Mouse (Mus musculus) CH12.LX (cell line): ENCODE measurements around the gene Zfp46. TPM values are rescaled to one million over a fixed set of nuclear protein-coding genes. Genes with fewer than 3 reads are reported as not detected.
A peak's percentile ranks its signal among the peaks of the same experiment; 100 is the strongest.

Experiments
- DNase-seq: peaks from one replicate; pipeline ENCODE4 v3.0.0-alpha.2; 2013; ENCODE audit errors: extremely low read depth
- H3K27ac ChIP-seq: 2 replicates; pipeline ENCODE4 v1.5.1; 2012; ENCODE audit warnings: low read depth, mild to moderate bottlenecking, control low read depth, moderate library complexity; ENCODE audit not compliant: insufficient read depth
- H3K27me3 ChIP-seq: replicated peaks from 2 replicates; pipeline ENCODE3; 2012; ENCODE audit warnings: inconsistent platforms
- H3K36me3 ChIP-seq, 2 experiments: replicated peaks in 1 of 2; 2 replicates each; pipeline versions ENCODE3 to v1.6.1; 2012; ENCODE audit warnings: inconsistent platforms in 1 of 2, low read length in 1 of 2, mild to moderate bottlenecking in 1 of 2, mixed read lengths in 1 of 2, moderate library complexity in 1 of 2; ENCODE audit not compliant: control insufficient read depth in 1 of 2, insufficient read depth in 1 of 2
- H3K4me1 ChIP-seq, 2 experiments: 2 replicates each; pipeline ENCODE4 v1.6.1; 2012; ENCODE audit warnings: inconsistent platforms in 1 of 2, moderate library complexity in 1 of 2; ENCODE audit not compliant: insufficient read depth in 2 of 2, control insufficient read depth in 1 of 2
- H3K4me2 ChIP-seq: 2 replicates; pipeline ENCODE4 v1.6.1; 2012; ENCODE audit warnings: low read depth, mild to moderate bottlenecking, control low read depth; ENCODE audit not compliant: poor library complexity, insufficient read depth, severe bottlenecking
- H3K4me3 ChIP-seq, 3 experiments: fragments of 150-350 bp in 1 of 3; sonication (generic) in 1 of 3; replicated peaks in 1 of 3; 2 replicates each; pipeline versions ENCODE3 to v1.5.1; 2011 to 2012; ENCODE audit warnings: low read depth in 2 of 3, low read length in 2 of 3, mild to moderate bottlenecking in 2 of 3, moderate library complexity in 2 of 3, control low read depth in 1 of 3, improper control_type of control experiment in 1 of 3, inconsistent platforms in 1 of 3, mixed read lengths in 1 of 3; ENCODE audit not compliant: poor library complexity in 1 of 3
- H3K79me2 ChIP-seq: replicated peaks from 2 replicates; pipeline ENCODE4 v1.6.1; 2012; ENCODE audit warnings: mild to moderate bottlenecking, moderate library complexity; ENCODE audit not compliant: control insufficient read depth, poor library complexity, insufficient read depth, severe bottlenecking; ENCODE audit errors: extremely low read depth
- H3K9ac ChIP-seq: 2 replicates; pipeline ENCODE4 v1.6.1; 2012; ENCODE audit warnings: low read depth, mild to moderate bottlenecking, control low read depth, moderate library complexity; ENCODE audit not compliant: insufficient read depth
- H3K9me3 ChIP-seq: replicated peaks from 2 replicates; pipeline ENCODE3; 2012; ENCODE audit warnings: low read length, inconsistent platforms, mixed read lengths
- CTCF ChIP-seq, 2 experiments: IDR thresholded peaks in 1 of 2; conservative IDR thresholded peaks in 1 of 2; 2 replicates each; pipeline ENCODE4 v1.5.1; 2011 to 2012; ENCODE audit warnings: low read depth in 2 of 2, low read length in 2 of 2, improper control_type of control experiment in 1 of 2, inconsistent platforms in 1 of 2, mild to moderate bottlenecking in 1 of 2, moderate library complexity in 1 of 2
- ELF1 ChIP-seq: IDR thresholded peaks from 2 replicates; pipeline ENCODE4 v1.6.1; 2014; ENCODE audit warnings: low read depth, mild to moderate bottlenecking, inconsistent platforms, low read length, improper control_type of control experiment
- HCFC1 ChIP-seq: IDR thresholded peaks from 2 replicates; pipeline ENCODE4 v1.6.1; 2012; ENCODE audit warnings: low read depth, mild to moderate bottlenecking, inconsistent platforms, low read length, improper control_type of control experiment
- IRF4 ChIP-seq: IDR thresholded peaks from 2 replicates; pipeline ENCODE4 v1.6.1; 2014; ENCODE audit warnings: low read depth, mild to moderate bottlenecking, inconsistent platforms, low read length, improper control_type of control experiment
- KAT2A ChIP-seq: IDR thresholded peaks from 2 replicates; pipeline ENCODE4 v1.6.1; 2012; ENCODE audit warnings: low read length, improper control_type of control experiment, inconsistent platforms; ENCODE audit not compliant: insufficient replicate concordance
- MAFK ChIP-seq: IDR thresholded peaks from 2 replicates; pipeline ENCODE4 v1.6.1; 2011; ENCODE audit warnings: low read length, improper control_type of control experiment; ENCODE audit not compliant: insufficient replicate concordance
- MAZ ChIP-seq: IDR thresholded peaks from 2 replicates; pipeline ENCODE4 v1.6.1; 2012; ENCODE audit warnings: low read depth, mild to moderate bottlenecking, inconsistent platforms, low read length, improper control_type of control experiment, moderate library complexity
- MYC ChIP-seq: IDR thresholded peaks from 2 replicates; pipeline ENCODE4 v1.6.1; 2011; ENCODE audit warnings: low read depth, mild to moderate bottlenecking, improper control_type of control experiment, low read length
- NELFE ChIP-seq: IDR thresholded peaks from 2 replicates; pipeline ENCODE4 v1.6.1; 2011; ENCODE audit warnings: low read depth, low read length, improper control_type of control experiment
- NRF1 ChIP-seq: IDR thresholded peaks from 2 replicates; pipeline ENCODE4 v1.6.1; 2014; ENCODE audit warnings: low read depth, mild to moderate bottlenecking, inconsistent platforms, low read length, improper control_type of control experiment, moderate library complexity
- PAX5 ChIP-seq: IDR thresholded peaks from 2 replicates; pipeline ENCODE4 v1.6.1; 2012; ENCODE audit warnings: low read length, inconsistent platforms, mixed read lengths
- POLR2A ChIP-seq: IDR thresholded peaks from 2 replicates; pipeline ENCODE4 v1.6.1; 2011; ENCODE audit warnings: low read depth, mild to moderate bottlenecking, improper control_type of control experiment, low read length
- RAD21 ChIP-seq: IDR thresholded peaks from 2 replicates; pipeline ENCODE4 v1.6.1; 2011; ENCODE audit warnings: low read depth, mild to moderate bottlenecking, low read length, improper control_type of control experiment, moderate library complexity
- RCOR1 ChIP-seq: conservative IDR thresholded peaks from 2 replicates; pipeline ENCODE4 v1.6.1; 2012; ENCODE audit warnings: low read depth, mild to moderate bottlenecking, inconsistent platforms, low read length, improper control_type of control experiment
- SIN3A ChIP-seq: IDR thresholded peaks from 2 replicates; pipeline ENCODE4 v1.6.1; 2012; ENCODE audit warnings: low read length, improper control_type of control experiment, inconsistent platforms
- SMC3 ChIP-seq: IDR thresholded peaks from 2 replicates; pipeline ENCODE4 v1.6.1; 2011; ENCODE audit warnings: low read depth, low read length, improper control_type of control experiment
- TCF12 ChIP-seq: IDR thresholded peaks from 2 replicates; pipeline ENCODE4 v1.6.1; 2014; ENCODE audit warnings: low read depth, mild to moderate bottlenecking, inconsistent platforms, low read length, improper control_type of control experiment
- USF1 ChIP-seq: IDR thresholded peaks from 2 replicates; pipeline ENCODE4 v1.6.1; 2014; ENCODE audit warnings: low read depth, mild to moderate bottlenecking, inconsistent platforms, low read length, improper control_type of control experiment
- ZKSCAN1 ChIP-seq: IDR thresholded peaks from 2 replicates; pipeline ENCODE4 v1.6.1; 2012; ENCODE audit warnings: low read depth, inconsistent platforms, low read length, improper control_type of control experiment, borderline replicate concordance
- ZMIZ1 ChIP-seq: IDR thresholded peaks from 2 replicates; pipeline ENCODE4 v1.6.1; 2012; ENCODE audit warnings: low read depth, mild to moderate bottlenecking, inconsistent platforms, low read length, improper control_type of control experiment
- ZNF384 ChIP-seq: IDR thresholded peaks from 2 replicates; pipeline ENCODE4 v1.6.1; 2012; ENCODE audit warnings: low read depth, low read length, improper control_type of control experiment, inconsistent platforms
- dilution Hi-C: fragments of 300-500 bp; cut with MboI; formaldehyde crosslinking; loops from 2 replicates; pipeline ENCODE4 v1.14.3; 2020; ENCODE audit warnings: low sequenced_read_pairs; ENCODE audit not compliant: extremely low pct_unique_long_range_greater_than_20kb, extremely low pct_ligation_motif_present
- in situ Hi-C: fragments of 300-500 bp; cut with MboI; formaldehyde crosslinking; loops from 3 replicates; pipeline ENCODE4 v1.14.3; 2019; ENCODE audit warnings: low sequenced_read_pairs, low pct_ligation_motif_present, low pct_unique_long_range_greater_than_20kb, mixed read lengths
- polyA plus RNA-seq: library from polyadenylated mRNA; unstranded; fragments of >175 nt; gene quantifications from 2 replicates; pipeline ENCODE4 v1.2.1, GENCODE M21; 2012; ENCODE audit warnings: low read depth; ENCODE audit not compliant: insufficient read length
- total RNA-seq, 2 experiments: library from RNA; depleted of rRNA; stranded (reverse); fragments of 300-350 nt in 1 of 2; fragments of >200 nt in 1 of 2; gene quantifications; 2 replicates each; pipeline ENCODE4 v1.2.3; 2012 to 2014

Zfp46 gene
- total and polyA plus RNA-seq, 3 experiments: 2.8 to 7.2 (median 4.1) TPM

DNA sequence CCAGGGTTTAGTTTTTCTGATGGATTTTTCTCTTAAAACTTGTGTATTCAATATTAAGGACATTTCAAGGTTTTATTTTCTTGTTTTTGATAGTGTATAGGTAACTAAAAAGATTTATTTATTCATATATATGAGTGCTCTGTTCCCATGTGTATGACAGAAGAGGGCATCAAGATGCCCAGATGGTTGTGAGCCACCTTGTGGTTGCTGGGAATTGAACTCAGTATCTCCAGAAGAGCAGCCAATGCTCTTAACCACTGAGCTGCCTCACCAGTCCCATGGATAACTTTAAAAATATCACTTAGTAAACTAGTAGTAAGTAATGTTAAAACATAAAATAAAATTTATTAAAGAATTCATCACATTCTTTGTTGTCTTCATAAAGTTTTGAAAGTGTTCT is 43.6 kb downstream of the Zfp46 start:
- Histone ChIP-seq H3K4me1 (no peaks in the 10 kb centered on the region), H3K79me2 (peaks cover 24% of the 10 kb centered on the region), H3K36me3 (peaks cover 29 to 82% of the 10 kb centered on the region in 2 experiments), H3K4me3 (no peak overlapping the region), H3K27ac (no peak overlapping the region), H3K9me3 (no peaks in the 10 kb centered on the region), H3K27me3 (no peaks in the 10 kb centered on the region), H3K4me2 (no peak overlapping the region), H3K9ac (no peak overlapping the region)
- dilution Hi-C loops: no loop called here
- no peak for DNase-seq
- in situ Hi-C loops: no loop called here
- TF ChIP-seq CTCF (conservative IDR thresholded peaks at IDR 0.05 in 1 of 2, IDR thresholded peaks at IDR 0.05 in 1 of 2; ENCODE audit: low read depth in 2 of 2, low read length in 2 of 2): peak in 1 of 2 experiments; percentile 35; a peak in 2 of 4 replicates
- TF ChIP-seq ZKSCAN1: no peak
- no peak for TF ChIP-seq KAT2A
- TF ChIP-seq SMC3: peak; percentile 25

DNA sequence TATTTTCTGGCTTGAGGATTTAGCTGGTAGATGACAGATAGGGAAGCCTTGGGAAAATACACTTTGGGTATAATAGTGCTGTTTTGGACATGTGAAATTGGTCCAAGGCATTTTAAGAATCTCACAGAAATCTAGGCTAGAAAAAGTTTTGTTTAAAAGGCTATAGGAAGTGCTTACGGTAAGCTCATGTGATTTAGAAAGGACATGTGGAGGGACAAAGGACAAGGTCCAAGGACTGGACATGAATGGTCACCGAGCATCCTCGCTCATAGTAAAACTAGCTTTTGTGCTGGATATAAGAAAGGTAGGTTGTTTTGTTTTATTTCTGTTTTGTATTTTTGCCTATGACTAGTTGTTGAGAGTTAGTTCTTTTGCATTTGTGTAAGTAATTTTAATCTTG is 47.2 kb downstream of the Zfp46 start:
- Histone ChIP-seq H3K27me3 (no peaks in the 10 kb centered on the region), H3K4me2 (no peak overlapping the region), H3K27ac (no peak overlapping the region), H3K4me1 (no peaks in the 10 kb centered on the region), H3K9ac (no peak overlapping the region), H3K36me3 (peaks cover 30 to 86% of the 10 kb centered on the region in 2 experiments), H3K79me2 (peaks cover 13% of the 10 kb centered on the region; the same call in 1 of the 2 replicates), H3K9me3 (no peaks in the 10 kb centered on the region), H3K4me3 (no peak overlapping the region)
- dilution Hi-C loops: no loop called here
- in situ Hi-C loops: no loop called here
- no peak for DNase-seq
- TF ChIP-seq ZNF384 (no peak), RCOR1 (no peak), ZKSCAN1 (no peak), MAZ (no peak)

DNA sequence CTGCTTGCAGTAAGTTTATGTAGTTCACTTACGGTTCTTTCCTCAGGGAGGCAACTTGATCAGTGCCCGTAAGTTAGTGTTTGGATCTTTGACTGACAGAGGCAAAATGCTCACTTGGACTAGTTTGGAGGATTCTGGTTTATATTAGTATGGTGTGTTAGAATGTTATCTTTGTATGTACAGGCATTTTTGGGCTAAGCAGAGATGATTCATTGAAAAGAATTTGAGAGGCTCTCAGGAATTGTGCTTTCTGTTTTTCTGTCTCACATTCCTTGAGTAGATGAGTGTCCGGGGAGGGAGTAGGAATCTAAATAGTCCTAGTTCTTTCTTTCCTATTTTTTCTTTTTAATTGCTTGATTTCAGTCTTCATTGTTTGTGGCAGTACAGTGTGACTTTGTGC is 48.7 kb downstream of the Zfp46 start:
- Histone ChIP-seq H3K4me3 (no peak overlapping the region), H3K79me2 (peaks cover 14% of the 10 kb centered on the region; the same call in 1 of the 2 replicates), H3K4me1 (no peaks in the 10 kb centered on the region), H3K9ac (no peak overlapping the region), H3K4me2 (no peak overlapping the region), H3K27ac (no peak overlapping the region), H3K36me3 (peaks cover 27 to 84% of the 10 kb centered on the region in 2 experiments), H3K27me3 (no peaks in the 10 kb centered on the region), H3K9me3 (no peaks in the 10 kb centered on the region)
- DNase-seq: no peak
- in situ Hi-C loops: no loop called here
- dilution Hi-C loops: no loop called here
- TF ChIP-seq HCFC1: no peak
- no peak for TF ChIP-seq NRF1
- no peak for TF ChIP-seq MAZ
- no peak for TF ChIP-seq POLR2A
- no peak for TF ChIP-seq TCF12
- TF ChIP-seq RAD21: no peak
- no peak for TF ChIP-seq NELFE
- no peak for TF ChIP-seq ZMIZ1
- TF ChIP-seq MAFK: no peak
- TF ChIP-seq SIN3A: no peak
- no peak for TF ChIP-seq PAX5
- no peak for TF ChIP-seq IRF4
- no peak for TF ChIP-seq MYC
- TF ChIP-seq ELF1: no peak
- no peak for TF ChIP-seq USF1
